Comparison of ENCODE assay signal across 8 mouse cellular contexts in the genomic region with DNA sequence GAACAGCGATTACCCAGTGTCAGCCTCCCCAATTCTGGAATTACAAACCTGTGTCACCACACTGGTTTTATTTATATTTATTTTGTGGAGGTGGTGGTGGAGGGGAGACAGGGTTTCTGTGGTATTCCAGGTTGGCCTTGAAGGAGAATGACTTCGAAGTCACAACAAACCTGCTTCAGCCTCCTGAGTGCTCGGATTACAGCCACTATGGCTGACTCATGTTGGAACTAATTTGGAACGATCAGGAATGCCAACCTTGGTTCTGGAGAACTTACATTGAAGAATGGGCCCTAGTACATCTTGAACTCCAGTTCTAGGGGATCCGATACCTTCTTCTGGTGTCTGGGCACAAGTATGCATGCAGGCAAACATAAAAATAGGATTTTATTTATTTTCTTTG. TPM values are rescaled to one million over a fixed set of nuclear protein-coding genes. Genes with fewer than 3 reads are reported as not detected.
DNase-seq lines count a peak whose midpoint lies in the region; ATAC-seq and TF ChIP-seq lines count a peak whose summit lies in the region.

No protein-coding gene starts in this region.

- TF ChIP-seq CTCF in CH12.LX (conservative IDR thresholded peaks at IDR 0.05 in 1 of 2, IDR thresholded peaks at IDR 0.05 in 1 of 2; ENCODE audit: low read depth in 2 of 2, low read length in 2 of 2), result no peak
- TF ChIP-seq CTCF in liver, embryonic 14.5 days (IDR thresholded peaks at IDR 0.05; ENCODE audit: low read depth), result no peak

- no peak overlapping the region for H3K4me3 ChIP-seq in CH12.LX (replicated peaks in 1 of 3; ENCODE audit: low read depth in 2 of 3, low read length in 2 of 3, poor library complexity in 1 of 3)
- peak overlapping the region; percentile 99 for H3K4me3 ChIP-seq in heart, embryonic 13.5 days
- peak overlapping the region in 1 of 2 experiments; percentile 95; a peak in 3 of 4 replicates for H3K4me3 ChIP-seq in liver, embryonic 14.5 days (ENCODE audit: insufficient read depth in 1 of 2, low read depth in 2 of 2, low read length in 2 of 2)

- H3K4me2 ChIP-seq in CH12.LX (ENCODE audit: insufficient read depth, low read depth, poor library complexity, severe bottlenecking), result peak overlapping the region; percentile 11; the same call in 1 of the 2 replicates
- H3K4me2 ChIP-seq in heart, embryonic 13.5 days, result peak overlapping the region; percentile 98
- peak overlapping the region; percentile 99 for H3K4me2 ChIP-seq in liver, embryonic 14.5 days (ENCODE audit: low read depth)

- WGBS in heart, embryonic 13.5 days, result 56% methylated on average over 5 of the region's 5 CpGs
- WGBS in liver, embryonic 14.5 days (ENCODE audit: insufficient replicate concordance), result 74% methylated on average over 5 of the region's 5 CpGs

- peak; percentile 23 for DNase-seq in embryo, embryonic 10.5 days (ENCODE audit: low spot score)
- no peak for DNase-seq in embryo, embryonic 9.5 days (ENCODE audit: extremely low spot score)
- DNase-seq in CH12.LX (ENCODE audit: extremely low read depth), result no peak
- DNase-seq in liver, embryonic 14.5 days (ENCODE audit: low read depth in 3 of 3, low spot score in 3 of 3), result no peak
- no peak for DNase-seq in thymus, adult 18-20 months
- no peak for DNase-seq in left cerebral cortex, postnatal 14 days (ENCODE audit: low spot score in 2 of 2)

- ATAC-seq in heart, embryonic 13.5 days (ENCODE audit: extremely low read depth, insufficient number of reproducible peaks, low FRiP score, low TSS enrichment), result no peak
- ATAC-seq in liver, embryonic 14.5 days (ENCODE audit: insufficient read depth), result no peak
- no peak for ATAC-seq in erythroid progenitor cell, adult 5-6 weeks (replicated peaks; ENCODE audit: low FRiP score, poor library complexity, severe bottlenecking)

- H3K4me1 ChIP-seq in CH12.LX (ENCODE audit: control insufficient read depth in 1 of 2, insufficient read depth in 2 of 2), result peaks cover 2 to 5% of the 10 kb centered on the region in 2 experiments; a peak in 3 of 4 replicates
- H3K4me1 ChIP-seq in heart, embryonic 13.5 days, result peaks cover 18% of the 10 kb centered on the region
- H3K4me1 ChIP-seq in liver, embryonic 14.5 days (replicated peaks; ENCODE audit: control insufficient read depth in 2 of 2, insufficient read depth in 2 of 2, low read length in 1 of 2), result peaks cover 7 to 14% of the 10 kb centered on the region in 2 experiments

- intact Hi-C loops in left cerebral cortex, postnatal 14 days (cut with DNase I), result no loop called here

- dilution Hi-C loops in CH12.LX (cut with MboI; ENCODE audit: extremely low pct_ligation_motif_present, extremely low pct_unique_long_range_greater_than_20kb, low sequenced_read_pairs), result no loop called here

- TF ChIP-seq RAD21 in CH12.LX (IDR thresholded peaks at IDR 0.05; ENCODE audit: low read depth, low read length), result no peak

- no peak overlapping the region for H3K27ac ChIP-seq in CH12.LX (ENCODE audit: insufficient read depth, low read depth)
- H3K27ac ChIP-seq in heart, embryonic 13.5 days (replicated peaks), result no peak overlapping the region
- peak overlapping the region; percentile 94 for H3K27ac ChIP-seq in liver, embryonic 14.5 days

- TF ChIP-seq EP300 in CH12.LX (IDR thresholded peaks at IDR 0.05; ENCODE audit: low read length), result no peak
- no peak for TF ChIP-seq EP300 in liver, embryonic 14.5 days (IDR thresholded peaks at IDR 0.05; ENCODE audit: low read depth)

- H3K36me3 ChIP-seq in CH12.LX (replicated peaks in 1 of 2; ENCODE audit: control insufficient read depth in 1 of 2, insufficient read depth in 1 of 2, low read length in 1 of 2), result peaks cover 0 to 3% of the 10 kb centered on the region in 2 experiments
- H3K36me3 ChIP-seq in heart, embryonic 13.5 days, result no peaks in the 10 kb centered on the region
- H3K36me3 ChIP-seq in liver, embryonic 14.5 days (replicated peaks; ENCODE audit: control insufficient read depth, insufficient read depth, low read depth), result peaks cover 9% of the 10 kb centered on the region

- peaks cover 28% of the 10 kb centered on the region for H3K79me2 ChIP-seq in CH12.LX (replicated peaks; ENCODE audit: control insufficient read depth, extremely low read depth, insufficient read depth, poor library complexity, severe bottlenecking)

- H3K9ac ChIP-seq in CH12.LX (ENCODE audit: insufficient read depth, low read depth), result no peak overlapping the region
- peak overlapping the region; percentile 83 for H3K9ac ChIP-seq in heart, embryonic 13.5 days
- H3K9ac ChIP-seq in liver, embryonic 14.5 days (replicated peaks), result peak overlapping the region; percentile 100

- H3K27me3 ChIP-seq in CH12.LX (replicated peaks), result no peaks in the 10 kb centered on the region
- H3K27me3 ChIP-seq in heart, embryonic 13.5 days (replicated peaks), result no peaks in the 10 kb centered on the region
- H3K27me3 ChIP-seq in liver, embryonic 14.5 days (ENCODE audit: control insufficient read depth, insufficient read depth, low read length), result no peaks in the 10 kb centered on the region

- no peak for TF ChIP-seq POLR2A in CH12.LX (IDR thresholded peaks at IDR 0.05; ENCODE audit: low read depth, low read length)

- in situ Hi-C loops in CH12.LX (cut with MboI; ENCODE audit: low pct_ligation_motif_present, low pct_unique_long_range_greater_than_20kb, low sequenced_read_pairs), result no loop called here

- H3K9me3 ChIP-seq in CH12.LX (replicated peaks; ENCODE audit: low read length), result no peaks in the 10 kb centered on the region
- H3K9me3 ChIP-seq in heart, embryonic 13.5 days, result no peaks in the 10 kb centered on the region
- no peaks in the 10 kb centered on the region for H3K9me3 ChIP-seq in liver, embryonic 14.5 days (ENCODE audit: control insufficient read depth, low read length)

TF ChIP-seq in CH12.LX, 34 proteins besides CTCF, POLR2A, EP300 and RAD21 (continues in another document):
- no peak for TF ChIP-seq ZNF384 (IDR thresholded peaks at IDR 0.05; ENCODE audit: low read depth, low read length)
- no peak for TF ChIP-seq SMC3 (IDR thresholded peaks at IDR 0.05; ENCODE audit: low read depth, low read length)
- no peak for TF ChIP-seq KAT2A (IDR thresholded peaks at IDR 0.05; ENCODE audit: insufficient replicate concordance, low read length)

RNA-seq across cellular contexts. Expression of a gene that starts 2.1 kb away (rescaled TPM):
- total RNA-seq in CH12.LX (2012; rRNA removed) (21.8 and 28.3 TPM in 2 replicates), CH12.LX (2014; rRNA removed) (37.0 and 39.0 TPM in 2 replicates)
- polyA plus RNA-seq in CH12.LX (2012; ENCODE audit: insufficient read length, low read depth), result 47.5 and 47.7 TPM in 2 replicates
- polyA plus RNA-seq in heart, embryonic 13.5 days (2015; fragmentation: Nextera tagmentation; extraction: Ambion mirVana), result 8.5 and 10.5 TPM in 2 replicates
- polyA plus RNA-seq in liver, embryonic 14.5 days (2012; rRNA removed), result 17.4 and 33.5 TPM in 2 replicates
- polyA plus RNA-seq in liver, embryonic 14.5 days (2014; fragmentation: Nextera tagmentation; extraction: Ambion mirVana), result 13.7 and 14.5 TPM in 2 replicates
- total RNA-seq in left cerebral cortex, postnatal 14 days (2021), result 100 to 1,000 TPM; 172 to 188 TPM
- 101 and 125 TPM in 2 replicates for total RNA-seq in erythroid progenitor cell, adult 5-6 weeks (2015; ENCODE audit: low replicate concordance)
- 68.5 and 78.0 TPM in 2 replicates for total RNA-seq in erythroid progenitor cell, adult 5-6 weeks (2017; ENCODE audit: low replicate concordance)

RNA-seq across cellular contexts. Expression of a gene that starts 32.0 kb away (rescaled TPM):
- 46.0 and 50.5 TPM in 2 replicates for total RNA-seq in CH12.LX (2012; rRNA removed)
- total RNA-seq in CH12.LX (2014; rRNA removed), result 36.0 and 37.1 TPM in 2 replicates
- polyA plus RNA-seq in CH12.LX (2012; ENCODE audit: insufficient read length, low read depth), result 45.5 and 46.7 TPM in 2 replicates
- polyA plus RNA-seq in heart, embryonic 13.5 days (2015; fragmentation: Nextera tagmentation; extraction: Ambion mirVana), result 210 and 242 TPM in 2 replicates
- 26.2 and 38.2 TPM in 2 replicates for polyA plus RNA-seq in liver, embryonic 14.5 days (2012; rRNA removed)
- 61.9 and 67.0 TPM in 2 replicates for polyA plus RNA-seq in liver, embryonic 14.5 days (2014; fragmentation: Nextera tagmentation; extraction: Ambion mirVana)
- 10 to 100 TPM; 66.2 to 71.8 TPM for total RNA-seq in left cerebral cortex, postnatal 14 days (2021)
- total RNA-seq in erythroid progenitor cell, adult 5-6 weeks (2015; ENCODE audit: low replicate concordance), result 18.0 and 24.1 TPM in 2 replicates
- 22.7 and 26.2 TPM in 2 replicates for total RNA-seq in erythroid progenitor cell, adult 5-6 weeks (2017; ENCODE audit: low replicate concordance)

RNA-seq across cellular contexts. Expression of a gene that starts 32.1 kb away (rescaled TPM):
- 37.4 and 38.0 TPM in 2 replicates for total RNA-seq in CH12.LX (2012; rRNA removed)
- 96.6 and 116 TPM in 2 replicates for total RNA-seq in CH12.LX (2014; rRNA removed)
- polyA plus RNA-seq in CH12.LX (2012; ENCODE audit: insufficient read length, low read depth), result 44.5 and 54.5 TPM in 2 replicates
- polyA plus RNA-seq in heart, embryonic 13.5 days (2015; fragmentation: Nextera tagmentation; extraction: Ambion mirVana), result 30.4 and 34.0 TPM in 2 replicates
- polyA plus RNA-seq in liver, embryonic 14.5 days (2012; rRNA removed), result 17.0 and 21.8 TPM in 2 replicates
- 25.0 and 26.4 TPM in 2 replicates for polyA plus RNA-seq in liver, embryonic 14.5 days (2014; fragmentation: Nextera tagmentation; extraction: Ambion mirVana)
- total RNA-seq in left cerebral cortex, postnatal 14 days (2021), result 10 to 100 TPM; 18.7 to 20.9 TPM
- total RNA-seq in erythroid progenitor cell, adult 5-6 weeks (2015; ENCODE audit: low replicate concordance), result 40.0 and 51.6 TPM in 2 replicates
- 22.4 and 54.9 TPM in 2 replicates for total RNA-seq in erythroid progenitor cell, adult 5-6 weeks (2017; ENCODE audit: low replicate concordance)

RNA-seq across cellular contexts. Expression of a gene that starts 37.7 kb away (rescaled TPM):
- total RNA-seq in CH12.LX (2012; rRNA removed) (117 and 138 TPM in 2 replicates), CH12.LX (2014; rRNA removed) (166 and 191 TPM in 2 replicates)
- 164 and 166 TPM in 2 replicates for polyA plus RNA-seq in CH12.LX (2012; ENCODE audit: insufficient read length, low read depth)
- 102 and 119 TPM in 2 replicates for polyA plus RNA-seq in heart, embryonic 13.5 days (2015; fragmentation: Nextera tagmentation; extraction: Ambion mirVana)
- polyA plus RNA-seq in liver, embryonic 14.5 days (2012; rRNA removed), result 32.1 and 65.7 TPM in 2 replicates
- 149 and 153 TPM in 2 replicates for polyA plus RNA-seq in liver, embryonic 14.5 days (2014; fragmentation: Nextera tagmentation; extraction: Ambion mirVana)
- total RNA-seq in left cerebral cortex, postnatal 14 days (2021), result 1 to 10 TPM; 2.4 to 3.1 TPM
- total RNA-seq in erythroid progenitor cell, adult 5-6 weeks (2015; ENCODE audit: low replicate concordance), result 289 and 378 TPM in 2 replicates
- total RNA-seq in erythroid progenitor cell, adult 5-6 weeks (2017; ENCODE audit: low replicate concordance), result 180 and 322 TPM in 2 replicates

RNA-seq across cellular contexts. Expression of a gene that starts 45.6 kb away (rescaled TPM):
- total RNA-seq in CH12.LX (2012; rRNA removed) (0.08 and 0.25 TPM in 2 replicates), CH12.LX (2014; rRNA removed) (0.05 and 0.08 TPM in 2 replicates)
- 0.04 and 0.16 TPM in 2 replicates for polyA plus RNA-seq in CH12.LX (2012; ENCODE audit: insufficient read length, low read depth)
- polyA plus RNA-seq in heart, embryonic 13.5 days (2015; fragmentation: Nextera tagmentation; extraction: Ambion mirVana), result 0.05 and 0.20 TPM in 2 replicates
- polyA plus RNA-seq in liver, embryonic 14.5 days (2012; rRNA removed), result 0.04 and 0.11 TPM in 2 replicates
- 0.06 and 0.15 TPM in 2 replicates for polyA plus RNA-seq in liver, embryonic 14.5 days (2014; fragmentation: Nextera tagmentation; extraction: Ambion mirVana)
- 10 to 100 TPM; 34.0 to 34.1 TPM for total RNA-seq in left cerebral cortex, postnatal 14 days (2021)
- not detected in 2 replicates for total RNA-seq in erythroid progenitor cell, adult 5-6 weeks (2015; ENCODE audit: low replicate concordance)
- total RNA-seq in erythroid progenitor cell, adult 5-6 weeks (2017; ENCODE audit: low replicate concordance), result not detected in 2 replicates

Comparison
In these comparisons a context has a peak if more than half of its experiments do, and no peak if none do; other contexts are left out.
1. H3K4me2 ChIP-seq: peak in every context shown above with its lines; median percentile 99 in liver, embryonic 14.5 days; 98 in heart, embryonic 13.5 days; 11 in CH12.LX.